Mouse (Mus musculus) adrenal gland, postnatal 4 days (tissue): ENCODE measurements at regions not wholly inside any gene's neighbourhood (a gene's known extent, or its start where the extent isn't known, plus 50 kb on each side); places are given as distances from the start of the nearest gene placed in this dataset.

Experiments
- DNase-seq, 2 experiments: peaks; one replicate each; pipeline ENCODE4 v3.0.0; 2021 to 2022; ENCODE audit warnings: low spot score in 2 of 2, mixed read lengths in 2 of 2

- DNase-seq: no peak
Observed at GRCm38 (mm10) chr1:73149926-73150325, 134.2 kb upstream of the Tnp1 start.

- DNase-seq: no peak
Observed at GRCm38 (mm10) chr1:73142845-73143244, 127.1 kb upstream of the Tnp1 start.

- DNase-seq: no peak
Observed at GRCm38 (mm10) chr1:73140557-73141345, 125.0 kb upstream of the Tnp1 start.

GRCm38 (mm10) chr1:73130215-73130861 is 114.6 kb upstream of the Tnp1 start:
- DNase-seq: no peak

- no peak for DNase-seq
Observed at GRCm38 (mm10) chr1:73123012-73123411, 107.3 kb upstream of the Tnp1 start.

GRCm38 (mm10) chr1:73118661-73119060 is 103.0 kb upstream of the Tnp1 start:
- DNase-seq: no peak

GRCm38 (mm10) chr1:73116526-73116925 is 100.8 kb upstream of the Tnp1 start:
- DNase-seq: no peak

- DNase-seq: no peak
Observed at GRCm38 (mm10) chr1:73115854-73116253, 100.1 kb upstream of the Tnp1 start.

GRCm38 (mm10) chr1:73113137-73113536 is 97.4 kb upstream of the Tnp1 start:
- no peak for DNase-seq

GRCm38 (mm10) chr1:73112711-73113110 is 97.0 kb upstream of the Tnp1 start:
- no peak for DNase-seq

GRCm38 (mm10) chr1:73111911-73112310 is 96.2 kb upstream of the Tnp1 start:
- DNase-seq: no peak

- no peak for DNase-seq
Observed at GRCm38 (mm10) chr1:73105856-73106463, 90.3 kb upstream of the Tnp1 start.

GRCm38 (mm10) chr1:73097645-73098440 is 82.1 kb upstream of the Tnp1 start:
- no peak for DNase-seq

- DNase-seq: no peak
Observed at GRCm38 (mm10) chr1:73089636-73090035, 73.9 kb upstream of the Tnp1 start.

GRCm38 (mm10) chr1:73088494-73088893 is 72.8 kb upstream of the Tnp1 start:
- DNase-seq: no peak

GRCm38 (mm10) chr1:73084946-73085345 is 69.2 kb upstream of the Tnp1 start:
- no peak for DNase-seq

- DNase-seq: no peak
Observed at GRCm38 (mm10) chr1:73083396-73083795, 67.7 kb upstream of the Tnp1 start.

GRCm38 (mm10) chr1:73079518-73079917 is 63.8 kb upstream of the Tnp1 start:
- no peak for DNase-seq

- no peak for DNase-seq
Observed at GRCm38 (mm10) chr1:73077156-73077555, 61.4 kb upstream of the Tnp1 start.

GRCm38 (mm10) chr1:73075699-73076373 is 60.1 kb upstream of the Tnp1 start:
- no peak for DNase-seq

- DNase-seq: no peak
Observed at GRCm38 (mm10) chr1:73075159-73075558, 59.5 kb upstream of the Tnp1 start.
